Mouse (Mus musculus) frontal cortex, postnatal 25 days (tissue): ENCODE data around the gene Fbxo9.
"Not testable (repeated sequence)": the region's sequence is repeated elsewhere in the genome, so short reads cannot be mapped to it uniquely, and the experiment has no call there.

ENCODE experiments used
- DNase-seq, 2 experiments: peaks; one replicate each; pipeline ENCODE4 v3.0.0; 2022; ENCODE audit warnings: low spot score in 2 of 2

Fbxo9 gene

DNA sequence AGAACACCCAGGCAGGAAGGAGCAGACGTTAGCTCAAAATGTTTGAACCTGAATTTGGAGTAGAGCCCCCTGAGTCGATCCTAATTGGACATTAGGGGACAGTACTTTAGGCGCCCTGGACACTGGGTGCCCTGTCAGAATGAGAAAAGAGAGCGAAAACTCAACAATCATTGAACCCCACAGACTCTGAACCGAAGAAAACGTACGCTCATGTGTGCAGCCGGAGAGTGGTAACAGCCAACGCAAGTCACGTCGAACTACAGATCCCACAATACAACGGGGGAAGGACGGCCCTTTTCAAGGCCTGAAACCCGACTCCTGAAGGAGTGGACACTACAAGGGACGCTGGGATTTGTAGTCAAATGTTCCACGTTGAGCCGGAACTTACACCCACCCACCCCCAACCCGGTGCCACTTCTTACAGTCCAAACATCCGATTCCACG, at the start of gene Fbxo9, which contains the start of gene Ick:
Fbxo9 (minus strand) TSS at position 270 of the 444 bp plus-strand sequence.
Ick (plus strand) TSS at position 397 of the 444 bp plus-strand sequence.
- peak; percentile 61 to 79 for DNase-seq

DNA sequence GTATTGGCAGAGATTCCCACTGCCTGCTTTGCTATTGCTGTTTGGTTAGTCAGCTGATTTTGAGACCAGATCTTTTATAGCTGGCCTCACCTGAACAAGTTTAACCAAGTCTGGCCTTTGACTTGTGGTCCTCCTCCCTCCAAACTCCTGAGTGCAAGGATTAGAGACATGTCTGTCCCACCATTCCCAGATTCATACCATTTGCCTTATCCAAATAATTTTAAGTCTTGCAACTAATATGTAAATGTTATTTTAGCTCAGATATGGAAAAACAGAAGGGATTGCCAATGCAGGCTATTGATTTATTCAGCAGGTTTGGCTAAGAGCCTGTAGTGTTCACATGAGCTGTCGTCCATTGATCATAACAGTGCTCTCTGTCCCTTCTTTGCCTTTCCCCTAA, 48.4 kb upstream of the Fbxo9 start:
- DNase-seq: no peak

DNA sequence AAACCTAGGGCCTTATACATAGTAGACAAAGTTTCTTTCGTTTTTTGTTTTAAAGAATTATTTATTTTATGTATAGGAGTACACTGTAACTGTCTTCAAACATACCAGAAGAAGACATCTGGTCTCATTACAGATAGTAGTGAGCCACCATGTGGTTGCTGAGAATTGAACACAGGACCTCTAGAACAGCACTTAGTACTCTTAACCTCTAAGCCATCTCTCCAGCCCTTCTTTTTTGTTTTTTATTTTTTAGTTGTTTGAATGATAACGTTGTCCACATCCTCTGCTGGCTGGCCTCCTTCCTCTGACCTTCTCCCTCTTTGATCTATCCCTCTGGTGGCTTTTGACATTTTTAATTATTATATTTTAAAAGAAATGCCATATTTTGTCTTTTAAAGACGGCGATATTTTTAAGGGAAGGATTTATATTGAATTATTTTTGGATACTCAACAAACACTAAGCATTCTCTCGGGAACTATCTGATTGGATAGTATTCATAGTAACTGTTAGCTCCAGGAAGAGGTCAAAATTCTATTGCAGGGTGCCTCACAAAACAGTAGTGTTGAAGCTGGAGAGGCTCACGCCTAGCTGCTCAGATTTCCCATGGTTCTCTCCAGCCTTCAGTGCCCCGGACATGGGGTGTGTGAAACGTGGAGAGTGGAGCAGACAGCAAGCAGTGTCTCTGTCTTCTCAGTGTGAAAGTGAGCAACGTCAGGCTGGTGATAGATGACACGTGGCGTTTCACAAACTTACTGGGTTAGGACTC, 45.5 kb upstream of the Fbxo9 start:
- DNase-seq: no peak

DNA sequence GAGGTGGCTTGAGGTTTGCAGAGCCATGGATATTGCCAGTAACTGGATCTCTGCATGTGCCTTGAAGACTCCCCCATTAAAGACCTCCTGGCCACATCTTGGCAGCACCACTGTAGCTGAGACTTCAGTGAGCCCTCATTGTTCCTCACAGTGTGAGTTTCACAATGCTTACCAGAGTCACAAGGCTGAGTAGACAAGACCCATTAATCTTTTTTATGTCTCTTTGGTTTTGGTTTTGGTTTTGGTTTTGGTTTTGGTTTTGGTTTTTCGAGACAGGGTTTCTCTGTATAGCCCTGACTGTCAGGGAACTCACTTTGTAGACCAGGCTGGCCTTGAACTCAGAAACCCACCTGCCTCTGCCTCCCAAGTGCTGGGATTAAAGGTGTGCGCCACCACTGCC, 40.9 kb upstream of the Fbxo9 start:
- DNase-seq: not testable (repeated sequence)

DNA sequence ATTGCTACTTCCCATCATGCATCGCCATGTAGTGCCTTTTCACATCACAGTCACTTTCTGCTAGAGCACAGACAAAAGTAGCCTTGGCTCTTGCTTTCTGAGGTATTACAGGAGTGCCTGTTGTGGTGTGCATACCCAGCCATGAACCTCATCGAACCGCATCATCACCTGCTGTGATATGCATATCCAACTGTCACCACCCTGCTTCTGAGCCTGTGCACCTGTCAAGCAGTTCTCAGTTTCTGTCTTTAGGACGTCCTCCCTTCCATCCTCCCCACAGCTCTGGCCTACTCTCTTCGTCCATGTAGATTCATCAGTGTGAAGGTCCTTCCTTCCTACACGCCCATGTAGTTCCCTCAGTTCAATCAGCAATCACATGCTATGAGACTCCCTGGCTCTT, 39.3 kb upstream of the Fbxo9 start:
- DNase-seq: no peak

DNA sequence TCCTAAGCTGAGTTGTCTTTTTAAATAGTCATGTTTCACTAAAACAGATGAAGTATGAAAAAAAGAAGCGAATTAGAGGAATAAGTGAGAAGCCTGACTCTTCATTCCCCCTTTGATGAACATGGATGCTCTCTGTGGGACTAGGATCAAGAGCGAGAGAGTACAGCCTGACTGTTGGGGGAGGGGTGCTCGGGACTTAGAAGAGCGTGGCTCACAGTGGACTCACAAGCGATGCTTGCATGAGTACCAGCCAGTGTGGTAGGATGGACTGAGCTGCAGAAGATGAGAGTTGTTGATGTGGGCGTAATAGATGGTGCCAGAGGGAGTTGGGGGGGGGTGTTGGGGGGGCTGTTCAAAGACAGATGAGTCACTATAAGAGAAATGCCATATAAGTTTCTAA, 37.8 kb upstream of the Fbxo9 start:
- DNase-seq: no peak

DNA sequence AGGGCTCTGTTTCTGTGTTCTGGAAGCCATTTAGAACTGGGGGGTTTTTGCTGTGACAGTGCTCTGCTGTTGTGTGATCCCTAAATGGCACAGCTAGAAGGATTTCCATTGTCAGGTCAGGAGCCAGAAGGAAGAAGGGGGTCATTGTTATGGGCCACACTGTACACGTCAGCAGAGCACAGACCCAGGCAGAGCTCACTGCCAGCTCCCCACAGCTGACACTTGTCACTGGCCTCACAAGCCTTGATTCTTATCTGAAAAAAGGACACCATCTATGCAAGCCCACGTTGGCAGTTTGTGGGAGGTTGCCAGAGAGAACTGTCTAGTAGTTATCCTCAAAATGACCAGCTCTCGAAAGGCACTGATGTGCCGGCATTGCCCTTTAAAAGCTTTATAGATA, 37.2 kb upstream of the Fbxo9 start:
- no peak for DNase-seq

DNA sequence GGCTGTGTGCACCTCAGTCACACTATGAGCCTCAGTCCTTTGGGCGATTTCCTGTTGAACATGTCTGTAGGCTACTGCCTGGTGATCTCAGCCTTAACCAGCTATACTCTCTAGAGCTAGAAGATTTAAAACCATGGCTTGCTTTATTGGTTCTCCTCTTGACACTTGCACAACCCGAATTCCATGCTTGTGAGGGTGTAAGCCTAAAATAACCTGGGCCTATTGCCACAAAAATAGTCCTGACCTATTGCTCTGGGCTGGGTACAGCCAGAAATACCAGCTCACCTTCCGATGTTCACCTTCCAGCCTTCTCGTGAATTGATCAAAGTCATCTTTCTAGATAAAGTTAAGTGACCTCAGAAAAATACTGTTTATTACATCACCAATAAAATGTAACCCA, 30.6 kb upstream of the Fbxo9 start:
- no peak for DNase-seq

DNA sequence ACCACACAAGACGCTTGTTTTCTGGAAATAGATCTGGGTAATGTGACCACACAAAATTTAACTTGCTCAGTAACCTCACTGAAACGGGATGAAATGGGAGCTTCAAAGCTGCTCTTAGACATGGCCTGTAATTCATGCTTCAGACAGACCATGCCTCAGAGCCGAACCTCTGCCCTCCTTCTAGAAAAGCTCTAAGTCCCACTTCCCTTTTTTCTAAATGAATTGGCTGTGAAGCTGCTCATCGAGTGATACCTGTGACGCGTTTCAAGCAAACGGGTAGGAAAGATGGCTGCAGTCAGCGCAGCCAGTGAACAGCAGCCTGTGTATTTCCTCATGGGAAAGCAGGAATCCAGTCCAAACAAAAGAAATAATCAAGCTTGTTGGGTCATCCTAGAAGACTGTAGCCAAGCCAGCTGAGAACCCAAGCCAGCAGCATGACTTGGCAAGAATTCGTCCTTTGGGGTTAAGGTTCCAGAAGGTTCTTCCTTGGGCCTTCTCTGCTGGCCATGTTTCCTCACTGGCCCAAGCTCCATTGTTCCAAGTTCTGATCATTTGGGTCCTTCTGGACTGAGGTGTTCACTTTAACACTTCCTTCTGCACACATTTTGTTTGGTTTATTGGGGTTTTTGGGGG, 29.3 kb upstream of the Fbxo9 start:
- DNase-seq: no peak

DNA sequence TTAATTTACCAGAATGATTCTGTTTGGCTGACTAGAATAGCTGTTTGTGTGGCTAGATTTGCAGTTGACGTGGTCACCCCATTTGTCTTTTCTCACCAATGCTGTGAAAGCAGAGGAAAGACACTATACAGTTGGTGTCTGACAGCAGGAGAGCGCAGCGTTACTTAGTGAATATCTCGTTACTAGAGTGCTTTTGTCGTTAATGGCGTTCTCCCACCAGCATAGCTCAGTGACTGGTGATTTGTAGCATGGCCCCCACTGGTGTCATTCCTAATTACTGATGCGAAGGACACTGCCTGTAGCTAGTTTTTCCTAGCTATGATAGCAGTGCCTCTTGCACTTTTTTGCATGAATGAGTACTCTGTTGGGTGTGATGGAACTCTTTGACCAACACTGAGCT, 26.8 kb upstream of the Fbxo9 start:
- no peak for DNase-seq

DNA sequence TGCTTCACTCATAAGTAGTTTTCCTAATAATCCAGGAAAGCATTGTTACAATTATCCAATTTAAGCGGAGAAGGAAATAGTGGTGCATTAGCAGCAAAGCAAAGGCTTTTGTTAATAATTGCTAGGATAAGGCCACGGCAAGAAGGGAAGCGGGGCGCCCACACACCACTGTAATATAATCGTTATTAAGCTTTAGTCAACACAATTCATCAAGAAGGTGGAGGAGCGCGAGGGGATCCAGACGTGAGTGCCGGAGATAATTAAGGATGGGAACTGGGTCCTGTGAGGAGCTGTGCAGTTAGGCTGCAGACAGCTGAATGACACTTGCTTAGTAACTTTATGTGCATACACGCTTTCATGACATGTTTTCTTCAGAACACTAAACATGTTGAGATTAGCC, 17.8 kb upstream of the Fbxo9 start:
- no peak for DNase-seq

DNA sequence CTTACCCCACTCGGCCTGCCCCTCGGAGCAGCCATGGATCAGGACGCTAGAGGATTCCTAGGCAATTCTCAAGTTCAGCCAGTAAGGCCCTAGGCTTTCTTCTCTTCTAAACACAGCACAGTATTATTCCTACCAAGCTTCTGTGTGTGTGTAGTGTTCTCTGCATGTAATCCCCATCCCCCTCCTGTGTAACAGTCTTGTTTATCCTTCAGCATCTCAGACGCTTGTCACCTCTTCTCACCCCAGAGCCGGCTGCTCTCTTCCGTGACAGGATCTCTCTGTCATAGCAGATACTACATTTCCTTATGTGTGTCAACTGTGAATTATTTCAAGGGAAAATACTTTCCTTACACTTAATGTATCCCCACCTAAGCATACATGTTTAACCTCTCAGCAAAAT, 17.1 kb upstream of the Fbxo9 start:
- DNase-seq: no peak

DNA sequence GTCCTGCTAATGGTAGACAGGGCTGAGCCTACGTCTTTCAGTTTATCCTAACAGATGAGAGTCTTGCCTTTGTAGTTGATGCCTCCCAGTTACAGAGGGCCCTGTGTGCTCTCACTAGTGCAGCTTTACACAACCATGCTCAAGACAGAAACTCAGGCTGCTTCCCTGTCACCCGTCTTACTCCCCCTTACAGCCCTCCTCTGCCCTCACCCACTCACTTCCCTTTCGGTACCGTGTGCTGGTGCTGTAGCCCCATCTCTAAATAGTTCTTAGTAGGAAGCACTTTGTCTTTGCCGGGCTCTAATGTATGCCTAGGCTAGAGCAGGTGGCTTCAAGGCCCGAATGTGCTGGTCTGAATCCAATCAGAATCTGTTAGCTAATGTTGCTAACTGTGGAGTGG, 15.4 kb upstream of the Fbxo9 start:
- no peak for DNase-seq

DNA sequence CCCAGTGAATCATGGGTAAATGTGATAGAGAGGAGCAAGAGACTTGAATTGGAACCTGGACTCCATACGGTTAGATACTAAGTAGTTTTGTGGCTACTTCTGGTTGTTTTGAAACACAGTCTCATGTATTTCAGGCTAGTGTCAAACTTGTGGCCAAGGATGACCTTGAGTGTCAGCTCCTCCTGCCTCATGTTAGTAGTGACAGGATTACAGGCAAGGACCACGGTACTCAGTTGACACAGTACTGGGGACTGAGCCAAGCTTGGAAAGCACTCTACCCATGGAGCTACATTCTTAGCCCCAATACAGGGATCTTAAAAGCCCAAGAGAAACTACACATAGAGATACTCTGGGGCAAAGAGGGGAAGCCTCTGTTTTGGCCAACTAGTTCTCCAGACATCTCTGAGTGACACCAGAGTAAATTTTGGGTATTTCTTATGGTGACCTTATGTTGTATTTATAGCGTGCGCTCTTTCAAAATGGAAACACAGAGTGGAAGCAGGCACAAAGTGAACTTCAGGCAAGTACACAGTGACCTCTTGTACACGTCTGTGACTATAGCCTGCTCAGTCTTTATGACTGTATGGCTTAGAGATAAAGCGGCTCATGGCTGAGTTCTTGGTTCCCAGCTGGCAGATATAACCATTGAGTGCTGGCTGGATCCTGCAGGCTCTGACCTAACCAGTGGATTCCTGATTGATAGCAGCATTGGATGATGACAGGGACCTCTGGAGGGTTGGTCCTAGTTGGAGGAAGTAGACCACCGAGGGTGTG, 14.3 kb upstream of the Fbxo9 start:
- no peak for DNase-seq

DNA sequence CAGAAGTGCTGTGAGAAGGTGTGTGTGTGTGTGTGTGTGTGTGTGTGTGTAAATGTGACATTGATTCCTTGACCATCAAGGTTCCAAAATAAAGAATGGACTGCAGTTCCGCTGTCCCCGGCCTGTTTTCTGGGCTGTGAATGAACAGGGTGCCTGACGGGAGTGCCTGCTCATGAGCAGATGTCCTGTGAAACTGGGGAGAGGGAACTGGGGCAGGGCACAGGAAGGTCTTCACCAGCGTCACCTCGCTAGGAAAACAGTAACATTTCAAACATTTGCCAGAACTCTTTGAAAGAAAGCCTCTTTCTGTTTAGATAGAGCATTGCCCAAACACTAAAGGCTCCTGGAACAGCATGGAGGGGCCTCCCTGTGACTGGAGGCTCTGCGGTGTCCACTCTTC, 13.1 kb upstream of the Fbxo9 start:
- no peak for DNase-seq

DNA sequence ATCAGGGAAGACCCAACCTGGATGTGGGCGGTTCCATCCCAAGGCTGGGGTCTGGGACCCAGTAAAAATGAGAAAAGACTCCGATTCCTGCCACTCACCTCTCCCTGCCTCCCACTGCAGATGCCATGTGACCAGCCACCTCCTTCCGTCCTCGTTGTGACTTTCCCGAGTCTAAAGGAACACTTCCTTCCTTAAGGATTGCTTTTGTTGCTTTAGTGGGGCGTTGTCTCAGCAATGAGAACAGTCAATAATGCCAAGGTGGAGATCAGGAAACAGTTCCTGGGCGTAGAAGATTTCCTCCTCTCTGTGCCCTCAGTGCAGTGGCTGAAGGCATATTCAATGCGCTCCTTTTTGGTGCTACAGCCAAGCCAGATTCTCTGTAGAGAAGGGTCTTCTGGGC, 12.5 kb upstream of the Fbxo9 start:
- DNase-seq: no peak

DNA sequence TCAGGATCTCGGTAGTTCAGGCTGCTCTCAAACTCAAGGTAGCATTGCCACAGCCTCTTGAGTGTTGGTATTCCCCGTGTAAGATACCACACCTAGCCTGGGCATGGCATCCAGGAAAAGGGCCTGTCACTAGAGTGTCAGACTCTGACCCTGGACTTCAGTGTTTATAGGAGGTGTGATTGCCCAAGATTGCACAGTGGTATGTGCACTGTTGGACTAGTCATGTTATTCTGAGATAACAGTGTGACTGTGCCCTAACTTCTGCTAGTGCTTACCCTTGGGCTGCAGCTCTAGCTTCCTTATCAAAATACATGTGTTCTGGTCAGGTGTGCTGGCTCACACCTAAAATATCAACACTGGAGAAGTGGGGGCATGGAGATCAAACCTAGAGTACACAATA, 8.8 kb upstream of the Fbxo9 start:
- DNase-seq: no peak

DNA sequence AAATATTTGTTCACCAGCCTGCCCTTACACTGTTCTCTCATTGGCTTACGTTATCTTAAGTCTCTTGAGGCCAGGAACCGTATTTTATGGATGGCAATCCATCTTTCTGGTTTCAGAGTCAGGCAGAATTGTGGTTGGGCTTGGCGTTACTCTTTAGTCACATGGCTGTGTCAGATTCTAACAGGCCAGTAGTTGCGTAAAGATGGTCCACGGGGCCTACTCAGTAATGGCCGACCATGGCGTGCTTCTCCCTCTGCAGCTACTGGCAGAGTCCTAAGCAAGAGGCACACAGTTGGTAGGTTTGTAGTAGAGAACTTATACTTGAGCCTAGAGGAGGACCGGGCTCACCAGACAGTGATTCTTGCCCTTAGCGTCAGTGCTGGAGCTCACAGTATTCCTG, 6.9 kb upstream of the Fbxo9 start:
- DNase-seq: no peak

DNA sequence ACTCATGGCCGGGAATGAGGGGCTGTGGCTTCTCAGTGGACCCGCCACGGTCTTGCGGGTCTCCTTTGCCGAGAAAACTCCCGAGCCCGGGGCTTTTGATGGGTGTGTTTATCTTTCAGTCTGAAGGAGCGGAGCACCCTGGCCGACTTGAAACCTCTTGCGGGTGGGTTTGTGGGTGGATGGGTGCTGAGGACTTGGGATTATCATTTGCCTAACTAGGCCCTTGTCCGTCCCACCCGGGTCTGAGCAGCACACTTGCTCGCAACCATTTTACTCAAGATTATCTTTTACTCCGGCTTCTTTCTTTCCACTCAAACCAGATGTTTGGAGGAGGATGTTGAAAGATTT, 4.6 kb upstream of the Fbxo9 start:
- no peak for DNase-seq

DNA sequence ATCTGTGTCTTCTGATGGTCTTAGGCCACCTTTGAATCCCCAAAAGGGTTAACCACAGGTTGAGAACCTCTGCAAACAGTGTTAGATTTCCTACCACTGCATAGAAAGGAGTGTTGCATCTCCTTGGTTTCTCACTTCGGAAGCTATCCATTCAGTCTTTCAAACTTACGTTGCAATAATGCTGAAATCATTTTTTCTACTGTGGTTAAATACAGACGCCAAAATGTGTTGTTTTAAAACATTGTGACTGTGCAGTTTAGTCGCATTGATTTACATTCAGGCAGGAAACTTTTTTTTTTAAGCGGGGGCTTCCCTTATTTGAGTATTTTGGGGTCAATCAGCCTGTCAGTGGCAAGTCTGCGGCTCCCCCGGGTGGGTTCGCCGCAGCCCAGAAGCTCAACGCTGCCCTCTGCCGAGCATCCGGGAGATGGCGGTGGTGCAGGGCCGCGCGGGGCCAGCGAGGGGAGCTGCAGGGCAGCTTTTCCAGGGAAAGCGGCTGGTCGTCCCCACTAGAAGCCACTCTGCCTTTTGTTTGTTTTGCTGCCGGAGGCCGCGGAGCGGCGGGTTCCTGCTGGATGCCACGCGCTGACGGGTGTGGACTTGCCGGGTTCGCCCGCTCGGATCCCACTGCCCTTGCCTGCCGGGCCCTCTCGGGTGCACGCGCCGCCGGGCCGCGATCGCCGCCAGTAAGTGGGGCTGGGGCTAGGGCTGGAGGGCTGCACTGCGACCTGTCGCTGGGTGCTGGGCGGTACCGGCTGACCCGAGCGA, 4.1 kb upstream of the Fbxo9 start:
- peak; percentile 88 to 89 for DNase-seq

DNA sequence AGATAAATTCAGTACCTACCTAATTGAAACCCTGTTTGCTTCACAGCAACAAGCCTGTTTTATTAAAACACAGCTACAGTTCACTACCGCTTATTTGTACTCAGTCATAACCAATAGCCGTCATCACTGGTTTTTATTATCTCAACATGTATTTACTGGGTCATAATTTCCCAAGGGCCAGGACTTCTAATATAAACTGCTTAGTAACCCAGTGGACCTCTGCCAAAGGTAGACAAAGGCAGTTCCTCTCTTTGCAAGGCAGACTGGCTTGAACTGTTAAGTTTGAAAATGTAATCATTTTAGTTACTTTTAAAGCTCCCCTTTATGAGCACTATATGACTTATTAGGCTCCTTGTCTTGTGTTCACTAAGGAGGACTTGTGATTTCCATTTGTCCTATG, 2.6 kb upstream of the Fbxo9 start:
- no peak for DNase-seq

DNA sequence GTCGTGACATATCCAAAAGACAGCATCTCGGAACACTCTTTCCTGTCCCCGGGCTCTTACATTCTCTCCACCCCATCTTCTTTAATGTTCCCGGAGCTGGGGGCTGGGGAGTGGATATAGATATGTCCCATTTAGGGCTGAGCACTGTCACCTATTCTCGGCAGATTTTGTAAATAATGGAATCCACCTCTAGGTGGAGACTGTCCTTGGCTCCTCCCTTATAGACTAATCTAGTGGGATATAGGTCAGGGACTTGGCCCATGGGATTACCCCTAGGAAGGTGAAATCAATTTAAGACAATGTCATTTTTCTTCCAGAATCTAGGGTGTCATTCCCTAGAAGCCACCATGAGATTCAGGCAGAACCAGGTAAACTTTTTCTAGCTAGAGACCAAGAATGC, 791 bp upstream of the Fbxo9 start:
- DNase-seq: no peak
